Mouse (Mus musculus): ENCODE data around the gene Lrrfip1. TPM values are rescaled to one million over a fixed set of nuclear protein-coding genes. Genes with fewer than 3 reads are reported as not detected.

Gene Lrrfip1
- total RNA-seq, 2 experiments from 2014 or later: 42.7 to 57.2 TPM

GRCm38 (mm10) chr1:91057311-91058245, 59.0 kb downstream of the Lrrfip1 start:
- no peak for DNase-seq

DNA sequence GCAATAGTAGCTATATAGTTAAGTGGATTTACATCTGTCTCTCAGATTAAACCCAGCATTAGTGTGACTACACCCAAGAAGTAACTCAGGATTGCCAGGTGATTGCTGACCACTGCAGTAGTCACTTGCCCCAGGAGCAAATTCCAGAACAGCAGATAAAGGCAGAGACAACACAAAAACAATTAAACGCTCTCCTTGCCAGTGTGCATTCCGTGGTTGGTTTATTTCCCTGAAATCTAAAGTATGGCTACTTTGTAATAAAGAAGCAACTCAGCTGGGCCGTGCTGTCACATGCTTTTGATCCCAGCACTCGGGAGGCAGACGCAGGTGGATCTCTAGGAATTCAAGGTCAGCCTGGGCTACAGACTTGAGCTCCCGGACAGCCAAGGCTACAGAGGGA, 59.7 kb downstream of the Lrrfip1 start:
- DNase-seq: no peak

- DNase-seq: no peak
Measured at GRCm38 (mm10) chr1:91059792-91060604, 61.5 kb downstream of the Lrrfip1 start.

DNA sequence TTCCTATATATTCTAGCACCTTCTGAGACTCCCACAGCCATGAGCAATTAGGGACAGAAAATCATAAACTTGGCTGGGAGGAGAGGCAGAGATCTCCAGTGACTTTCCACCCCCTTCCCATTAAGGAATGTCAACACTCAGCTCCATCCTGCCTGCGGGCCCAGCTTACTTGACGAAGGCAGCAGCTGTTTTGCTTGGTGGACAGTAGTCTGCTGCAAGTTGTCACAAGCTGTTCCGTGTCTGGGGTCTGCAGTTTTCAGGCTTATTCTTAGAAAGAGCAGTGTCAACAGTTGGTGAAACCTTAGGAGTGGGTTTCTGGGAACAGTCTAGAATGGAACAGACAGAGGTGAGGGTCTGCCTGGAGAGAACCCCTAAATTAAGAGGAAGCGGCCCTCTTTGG, 62.6 kb downstream of the Lrrfip1 start:
- no peak for DNase-seq

DNA sequence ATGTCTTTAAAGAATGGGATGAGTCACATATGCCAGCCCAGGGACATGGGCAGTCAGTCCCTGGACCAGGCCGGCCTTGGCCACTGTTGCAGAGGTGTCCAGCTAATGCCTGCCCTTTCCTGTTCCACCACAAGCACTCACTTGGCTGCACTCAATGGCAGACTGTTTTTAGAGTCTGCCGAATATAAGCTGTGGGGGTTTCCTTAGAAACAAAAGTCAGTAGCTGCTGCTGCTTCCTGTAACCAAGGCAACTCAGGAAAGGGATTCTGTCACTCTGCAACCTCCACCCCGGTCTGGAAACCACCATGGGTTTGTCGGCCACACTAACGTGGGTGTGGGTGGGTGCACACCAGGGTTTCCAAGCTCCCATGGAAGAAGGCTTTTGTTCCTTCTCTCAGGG, 63.8 kb downstream of the Lrrfip1 start:
- peak; percentile 75 for DNase-seq

- no peak for DNase-seq
Measured at GRCm38 (mm10) chr1:91064053-91064452, 65.5 kb downstream of the Lrrfip1 start.

DNA sequence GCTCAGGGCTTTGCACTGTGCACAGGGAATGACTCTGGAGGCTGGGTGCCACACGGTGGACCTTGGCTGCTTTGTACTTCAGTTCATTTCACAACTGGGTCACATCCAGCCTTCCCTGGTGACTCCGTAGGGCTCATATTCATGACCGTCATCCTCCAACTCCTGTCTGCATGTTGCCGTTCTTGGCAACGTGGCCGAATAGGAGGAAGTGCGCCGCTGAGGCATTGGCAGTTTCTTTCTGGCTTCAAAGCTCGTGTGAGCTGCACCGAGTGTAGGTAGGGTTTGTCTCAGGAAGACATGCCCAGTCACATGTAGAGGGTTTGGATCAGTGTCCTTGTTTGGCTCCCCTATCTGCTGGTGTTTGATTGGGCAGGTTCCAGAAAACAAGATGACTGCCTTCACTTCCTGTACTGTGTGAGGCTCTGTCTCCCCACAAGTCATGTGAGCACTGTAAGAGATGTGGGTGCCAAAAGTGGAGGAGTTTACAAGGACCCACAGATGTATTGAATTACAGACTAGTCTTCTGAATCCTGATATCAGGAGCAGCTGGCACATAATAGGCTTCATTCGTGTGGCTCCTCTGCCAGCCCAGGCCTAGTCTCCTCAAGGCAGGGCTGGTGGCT, 66.5 kb downstream of the Lrrfip1 start:
- DNase-seq: peak; percentile 45

DNA sequence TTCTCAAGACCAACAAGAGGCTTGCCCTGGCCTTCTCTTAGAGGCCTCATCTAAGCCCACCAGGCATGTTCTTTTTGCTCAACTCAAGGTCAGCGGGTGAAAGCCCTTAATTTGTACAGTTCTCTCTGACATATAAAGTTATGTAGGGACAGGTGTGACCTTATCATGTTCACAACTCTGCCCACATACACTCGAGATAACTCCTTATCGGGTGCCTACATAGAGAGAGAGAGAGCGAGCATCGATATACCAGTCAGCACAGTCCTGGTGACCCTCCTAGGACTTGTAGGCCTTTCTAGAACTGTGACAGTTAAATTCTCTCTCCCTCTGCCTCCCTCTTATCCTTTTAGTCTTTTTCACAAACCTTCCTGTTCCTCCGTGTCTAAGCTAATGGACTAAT, 67.5 kb downstream of the Lrrfip1 start:
- no peak for DNase-seq

GRCm38 (mm10) chr1:91066599-91066998, 68.1 kb downstream of the Lrrfip1 start:
- DNase-seq: no peak

GRCm38 (mm10) chr1:91067716-91068115, 69.2 kb downstream of the Lrrfip1 start:
- no peak for DNase-seq

GRCm38 (mm10) chr1:91069575-91069974, 71.0 kb downstream of the Lrrfip1 start:
- no peak for DNase-seq

DNA sequence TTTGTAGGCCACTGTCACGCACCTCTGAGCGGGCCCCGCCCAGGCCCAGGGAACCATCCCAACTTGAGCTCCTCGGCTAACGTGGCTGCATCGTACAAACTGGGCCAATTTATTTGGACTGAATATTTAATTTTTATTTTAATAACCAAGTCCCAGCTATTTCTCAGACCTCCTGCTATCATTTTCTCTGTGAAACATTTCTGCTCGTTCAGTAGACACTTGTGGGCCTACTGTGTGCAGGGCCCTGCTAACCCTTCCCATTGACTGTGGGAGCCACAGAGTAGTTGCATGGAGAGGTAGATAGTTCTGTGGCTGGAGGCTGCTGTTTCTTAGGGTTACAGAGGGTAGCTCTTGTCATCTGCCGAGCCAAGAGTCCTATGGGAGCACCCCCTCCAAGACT, 72.0 kb downstream of the Lrrfip1 start:
- DNase-seq: no peak

GRCm38 (mm10) chr1:91071671-91072290, 73.2 kb downstream of the Lrrfip1 start:
- no peak for DNase-seq

- DNase-seq: no peak
Measured at GRCm38 (mm10) chr1:91076946-91077345, 78.4 kb downstream of the Lrrfip1 start.

- DNase-seq: no peak
Measured at GRCm38 (mm10) chr1:91077456-91077855, 78.9 kb downstream of the Lrrfip1 start.

DNA sequence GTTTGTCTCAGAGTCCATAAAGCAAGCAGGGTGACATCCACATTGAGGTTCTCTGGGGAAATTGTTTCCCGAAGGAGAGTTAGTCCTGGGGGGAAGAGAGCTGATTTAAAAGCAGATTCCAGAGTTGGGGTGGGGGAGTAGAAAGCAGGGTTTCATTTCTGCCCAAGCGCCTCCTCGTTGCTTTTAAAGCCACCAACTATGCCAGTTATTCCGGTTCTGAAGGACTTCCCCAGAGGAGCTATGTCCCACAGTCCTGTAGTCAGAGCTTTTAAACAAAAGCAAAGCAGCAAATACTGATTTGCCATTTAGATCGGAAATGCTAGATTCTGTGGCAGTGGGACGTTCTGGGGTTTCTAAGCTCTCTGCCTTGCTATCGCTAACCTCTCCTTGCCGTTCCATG, 79.4 kb downstream of the Lrrfip1 start:
- no peak for DNase-seq

DNA sequence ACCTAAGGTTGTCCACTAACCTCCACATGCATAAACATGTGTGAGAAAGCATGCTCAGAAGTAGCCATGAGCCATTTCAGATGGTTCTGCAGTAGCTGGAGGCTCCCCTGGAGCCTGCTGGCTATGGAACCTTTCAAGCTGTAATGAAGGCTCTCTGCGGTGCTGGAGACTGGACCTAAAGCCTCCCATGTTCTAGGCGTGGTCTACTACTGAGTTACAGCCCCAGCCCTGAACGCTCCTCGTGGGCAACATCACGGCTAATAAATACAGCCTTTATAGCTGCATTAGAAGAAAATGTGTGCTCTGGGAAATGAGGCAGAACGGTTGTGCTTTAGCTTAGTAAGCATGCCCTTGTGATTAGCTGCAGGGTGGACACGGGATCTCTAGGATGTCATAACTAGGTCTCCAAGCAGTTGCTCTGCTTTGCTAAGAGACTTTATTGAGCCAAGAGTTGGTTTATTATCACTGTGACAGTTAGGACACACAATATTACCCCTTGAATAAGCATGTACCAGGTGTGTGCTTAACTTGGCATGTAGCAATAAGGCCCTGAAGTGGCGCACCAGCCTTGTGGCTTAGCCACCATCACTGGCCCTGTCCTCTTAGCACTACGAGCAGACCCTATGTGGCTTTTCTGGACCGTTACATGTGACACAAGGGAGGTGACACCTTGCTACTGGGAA, 81.3 kb downstream of the Lrrfip1 start:
- DNase-seq: no peak

- no peak for DNase-seq
Measured at GRCm38 (mm10) chr1:91080423-91080749, 81.8 kb downstream of the Lrrfip1 start.

DNA sequence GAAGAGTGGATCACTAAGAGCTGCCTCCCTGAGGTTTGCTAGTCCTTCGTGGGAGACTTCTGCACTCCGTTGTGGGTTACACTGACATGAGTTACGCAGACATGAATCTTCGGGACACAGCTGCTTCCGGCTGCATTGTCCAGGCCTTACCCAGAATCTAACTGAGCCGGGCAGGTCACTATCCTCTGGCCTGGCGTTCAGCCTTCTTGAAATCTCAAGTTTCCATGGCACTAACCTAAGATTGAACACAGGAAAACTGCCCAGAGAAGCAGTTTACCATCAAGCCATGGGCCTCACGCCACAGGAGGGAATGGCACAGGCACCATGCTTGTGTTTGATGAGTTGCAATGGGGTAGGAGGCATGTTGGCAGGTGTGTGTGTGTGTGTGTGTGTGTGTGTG, 85.8 kb downstream of the Lrrfip1 start:
- no peak for DNase-seq

- DNase-seq: no peak
Measured at GRCm38 (mm10) chr1:91085009-91085408, 86.5 kb downstream of the Lrrfip1 start.

DNA sequence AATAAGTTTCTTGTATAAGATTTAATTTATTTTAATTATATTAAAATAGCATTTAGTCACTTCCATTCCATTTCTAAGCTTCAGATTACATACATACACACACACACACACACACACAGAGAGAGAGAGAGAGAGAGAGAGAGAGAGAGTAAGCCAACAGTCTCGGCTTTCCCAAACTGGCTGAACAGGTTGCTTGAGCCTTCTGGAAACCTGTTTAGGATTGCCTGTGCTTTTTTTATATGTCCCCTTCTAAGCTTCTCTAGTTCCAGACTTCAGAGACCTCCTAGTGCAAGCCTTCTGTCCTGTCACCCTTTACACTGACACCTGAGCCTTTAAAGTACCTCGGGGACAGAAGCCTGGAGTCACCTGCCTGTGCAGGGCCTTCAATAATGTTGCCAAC, 87.1 kb downstream of the Lrrfip1 start:
- no peak for DNase-seq

GRCm38 (mm10) chr1:91086325-91086724, 87.8 kb downstream of the Lrrfip1 start:
- no peak for DNase-seq

Measured in adrenal gland, postnatal 10 days (tissue).